30 mouse cellular contexts compared by ENCODE assay signal in genomic region chr15:10608508-10609098, GRCm38 (mm10). TPM values are rescaled to one million over a fixed set of nuclear protein-coding genes. Genes with fewer than 3 reads are reported as not detected.
DNase-seq lines count a peak whose midpoint lies in the region; ATAC-seq and TF ChIP-seq lines count a peak whose summit lies in the region.
"Had no signal": no experiment of that assay in that cellular context is flagged by ENCODE, and none has a peak within 500 bp of the region (broad histone marks: within the 10 kb centered on the region; RNA-seq: fewer than 3 reads in every experiment).

No protein-coding gene starts in this region.

- no peaks in the 10 kb centered on the region for H3K9me3 ChIP-seq in hindbrain, embryonic 16.5 days (ENCODE audit: control insufficient read depth, low read length)
- H3K9me3 ChIP-seq in hindbrain, embryonic 11.5 days (ENCODE audit: control insufficient read depth, low read length) = no peaks in the 10 kb centered on the region
- H3K9me3 ChIP-seq in embryonic facial prominence, embryonic 13.5 days = peaks cover 7% of the 10 kb centered on the region; the same call in 1 of the 2 replicates
- peaks cover 7% of the 10 kb centered on the region; the same call in 1 of the 2 replicates for H3K9me3 ChIP-seq in limb, embryonic 13.5 days
- H3K9me3 ChIP-seq: forebrain, embryonic 15.5 days; neural tube, embryonic 15.5 days had no signal

- H3K27me3 ChIP-seq in hindbrain, embryonic 16.5 days (replicated peaks; ENCODE audit: control insufficient read depth, insufficient read depth, low read length) = no peaks in the 10 kb centered on the region
- H3K27me3 ChIP-seq in hindbrain, embryonic 11.5 days (ENCODE audit: control insufficient read depth, insufficient read depth, low read length) = no peaks in the 10 kb centered on the region
- no peaks in the 10 kb centered on the region for H3K27me3 ChIP-seq in embryonic facial prominence, embryonic 13.5 days
- no peaks in the 10 kb centered on the region for H3K27me3 ChIP-seq in limb, embryonic 13.5 days
- H3K27me3 ChIP-seq: forebrain, embryonic 15.5 days; heart, embryonic 13.5 days; neural tube, embryonic 15.5 days; Patski had no signal

- H3K4me2 ChIP-seq in hindbrain, embryonic 16.5 days (ENCODE audit: low read length) = no peak overlapping the region
- no peak overlapping the region for H3K4me2 ChIP-seq in hindbrain, embryonic 11.5 days (replicated peaks; ENCODE audit: low read depth, low read length)
- H3K4me2 ChIP-seq in embryonic facial prominence, embryonic 13.5 days = no peak overlapping the region
- H3K4me2 ChIP-seq in limb, embryonic 13.5 days (replicated peaks) = no peak overlapping the region
- H3K4me2 ChIP-seq: forebrain, embryonic 15.5 days; heart, embryonic 13.5 days; neural tube, embryonic 15.5 days had no signal

- ATAC-seq in hindbrain, embryonic 16.5 days = peak; percentile 24; the same call in 1 of the 2 replicates
- no peak for ATAC-seq in hindbrain, embryonic 11.5 days (ENCODE audit: low FRiP score)
- no peak for ATAC-seq in embryonic facial prominence, embryonic 13.5 days (ENCODE audit: insufficient number of reproducible peaks, insufficient read depth, low FRiP score, low TSS enrichment, low read depth)
- peak; percentile 88 for ATAC-seq in limb, embryonic 13.5 days (ENCODE audit: low FRiP score, low read depth)
- ATAC-seq: forebrain, embryonic 15.5 days; intestine, postnatal 0 days; Patski had no signal

- no peaks in the 10 kb centered on the region for H3K36me3 ChIP-seq in hindbrain, embryonic 16.5 days (ENCODE audit: control insufficient read depth, insufficient read depth, low read length)
- peaks cover 10% of the 10 kb centered on the region for H3K36me3 ChIP-seq in hindbrain, embryonic 11.5 days (ENCODE audit: control insufficient read depth, insufficient read depth, low read length)
- H3K36me3 ChIP-seq in embryonic facial prominence, embryonic 13.5 days = peaks cover 59% of the 10 kb centered on the region
- H3K36me3 ChIP-seq in limb, embryonic 13.5 days = peaks cover 51% of the 10 kb centered on the region

- no peak for TF ChIP-seq POLR2A in embryonic fibroblast, embryonic 13.5 days (IDR thresholded peaks at IDR 0.05; ENCODE audit: low read depth, low read length)

- H3K27ac ChIP-seq in hindbrain, embryonic 16.5 days (ENCODE audit: low read depth, low read length) = no peak overlapping the region
- H3K27ac ChIP-seq in hindbrain, embryonic 11.5 days (ENCODE audit: low read depth, low read length) = no peak overlapping the region
- H3K27ac ChIP-seq in embryonic facial prominence, embryonic 13.5 days = peak overlapping the region; percentile 69
- H3K27ac ChIP-seq in embryonic fibroblast, embryonic 13.5 days (ENCODE audit: insufficient read depth, low read length) = 0 out of 2 replicates have a peak overlapping the region, but pooled peaks have one; percentile 5
- H3K27ac ChIP-seq in limb, embryonic 13.5 days = peak overlapping the region; percentile 28; the same call in 1 of the 2 replicates
- H3K27ac ChIP-seq: forebrain, embryonic 10.5 days; forebrain, embryonic 15.5 days; heart, embryonic 13.5 days; hindbrain, embryonic 10.5 days; liver, embryonic 14.5 days; midbrain, embryonic 10.5 days; neural tube, embryonic 15.5 days had no signal

- H3K4me3 ChIP-seq in hindbrain, embryonic 16.5 days (ENCODE audit: low read length) = no peak overlapping the region
- no peak overlapping the region for H3K4me3 ChIP-seq in hindbrain, embryonic 11.5 days (ENCODE audit: low read depth, low read length)
- no peak overlapping the region for H3K4me3 ChIP-seq in embryonic facial prominence, embryonic 13.5 days
- H3K4me3 ChIP-seq in embryonic fibroblast, embryonic 13.5 days (ENCODE audit: insufficient read depth, low read length) = no peak overlapping the region
- H3K4me3 ChIP-seq in limb, embryonic 13.5 days = no peak overlapping the region
- H3K4me3 ChIP-seq: forebrain, embryonic 10.5 days; forebrain, embryonic 15.5 days; heart, embryonic 13.5 days; hindbrain, embryonic 10.5 days; midbrain, embryonic 10.5 days; neural tube, embryonic 15.5 days had no signal

- no peak overlapping the region for H3K9ac ChIP-seq in hindbrain, embryonic 16.5 days (ENCODE audit: low read depth, low read length)
- no peak overlapping the region for H3K9ac ChIP-seq in hindbrain, embryonic 11.5 days (ENCODE audit: low read depth, low read length)
- H3K9ac ChIP-seq in embryonic facial prominence, embryonic 13.5 days = no peak overlapping the region
- H3K9ac ChIP-seq in limb, embryonic 13.5 days = no peak overlapping the region
- H3K9ac ChIP-seq: forebrain, embryonic 15.5 days; heart, embryonic 13.5 days; liver, embryonic 14.5 days; neural tube, embryonic 15.5 days had no signal

- no peak for TF ChIP-seq CTCF in embryonic fibroblast, embryonic 13.5 days (IDR thresholded peaks at IDR 0.05; ENCODE audit: borderline replicate concordance, insufficient read depth, low read length)

- H3K4me1 ChIP-seq in hindbrain, embryonic 16.5 days (ENCODE audit: control insufficient read depth, insufficient read depth, low read depth, low read length) = no peaks in the 10 kb centered on the region
- no peaks in the 10 kb centered on the region for H3K4me1 ChIP-seq in hindbrain, embryonic 11.5 days (replicated peaks; ENCODE audit: control insufficient read depth, insufficient read depth, low read length)
- H3K4me1 ChIP-seq in embryonic facial prominence, embryonic 13.5 days = peaks cover 8% of the 10 kb centered on the region; the same call in 1 of the 2 replicates
- H3K4me1 ChIP-seq in embryonic fibroblast, embryonic 13.5 days (ENCODE audit: control insufficient read depth, insufficient read depth, low read length) = no peaks in the 10 kb centered on the region
- H3K4me1 ChIP-seq in limb, embryonic 13.5 days = peaks cover 26% of the 10 kb centered on the region
- H3K4me1 ChIP-seq: forebrain, embryonic 15.5 days; heart, embryonic 13.5 days; hindbrain, embryonic 10.5 days; neural tube, embryonic 15.5 days had no signal

- 70% methylated on average over 6 of the region's 6 CpGs for WGBS in hindbrain, embryonic 16.5 days
- 91% methylated on average over 6 of the region's 6 CpGs for WGBS in hindbrain, embryonic 11.5 days
- WGBS in embryonic facial prominence, embryonic 13.5 days = 64% methylated on average over 6 of the region's 6 CpGs
- WGBS in limb, embryonic 13.5 days = 24% methylated on average over 6 of the region's 6 CpGs

- no peak for DNase-seq in hindbrain, embryonic 11.5 days (ENCODE audit: low spot score)
- DNase-seq in frontal cortex, postnatal 36 days (ENCODE audit: low spot score in 2 of 2) = no peak
- no peak for DNase-seq in lung, postnatal 10 days
- DNase-seq: adrenal gland, postnatal 14 days; cerebellum, adult 11 months; cerebellum, adult 9-11 months; embryo, embryonic 11 days; heart, postnatal 14 days; kidney, adult 9 months; kidney, postnatal 36 days; liver; lung, adult 2 months; lung, postnatal 14 days; retina, postnatal 1 day; right cerebral cortex, postnatal 14 days had no signal

RNA-seq across cellular contexts. Expression of gene Ttc23l, which starts 50.1 kb away (rescaled TPM):
- polyA plus RNA-seq in hindbrain, embryonic 16.5 days (2015; fragmentation: Nextera tagmentation; extraction: Ambion mirVana) = not detected in 2 replicates
- polyA plus RNA-seq in hindbrain, embryonic 11.5 days (2014; fragmentation: Nextera tagmentation; extraction: Ambion mirVana) = not detected in 2 replicates
- polyA plus RNA-seq in embryonic facial prominence, embryonic 13.5 days (2015; fragmentation: Nextera tagmentation; extraction: Ambion mirVana) = not detected in 2 replicates
- polyA plus RNA-seq in embryonic fibroblast, embryonic 13.5 days (2011; ENCODE audit: insufficient read length, low read depth, missing spikeins) = not detected in 2 replicates
- not detected in 2 replicates for polyA plus RNA-seq in limb, embryonic 13.5 days (2015; fragmentation: Nextera tagmentation; extraction: Ambion mirVana)
- polyA plus RNA-seq: forebrain, embryonic 10.5 days; forebrain, embryonic 15.5 days; heart, embryonic 13.5 days; hindbrain, embryonic 10.5 days; intestine, postnatal 0 days; liver, embryonic 14.5 days; lung, adult 2 months; midbrain, embryonic 10.5 days; neural tube, embryonic 15.5 days; Patski; small intestine, adult 2 months; stomach, embryonic 14.5 days had no signal

Comparison
In these comparisons a context has a peak if more than half of its experiments do, and no peak if none do; other contexts are left out.
1. ATAC-seq: peak in hindbrain, embryonic 16.5 days (single experiment) and limb, embryonic 13.5 days (single experiment); none in hindbrain, embryonic 11.5 days (single experiment) and embryonic facial prominence, embryonic 13.5 days (single experiment).
2. H3K27ac ChIP-seq: peak in embryonic facial prominence, embryonic 13.5 days (single experiment), embryonic fibroblast, embryonic 13.5 days (single experiment) and limb, embryonic 13.5 days (single experiment); none in hindbrain, embryonic 16.5 days (single experiment) and hindbrain, embryonic 11.5 days (single experiment).